Mouse (Mus musculus): ENCODE results near the gene Gpr22. TPM values are rescaled to one million over a fixed set of nuclear protein-coding genes. Genes with fewer than 3 reads are reported as not detected.

Gpr22 gene
- polyA plus RNA-seq (2015; fragmentation: Illumina TruSeq; extraction: RNeasy Lipid Tissue Mini Kit (QIAGEN cat#74804); ENCODE audit: low read depth, low replicate concordance) = 34.4 TPM

DNA sequence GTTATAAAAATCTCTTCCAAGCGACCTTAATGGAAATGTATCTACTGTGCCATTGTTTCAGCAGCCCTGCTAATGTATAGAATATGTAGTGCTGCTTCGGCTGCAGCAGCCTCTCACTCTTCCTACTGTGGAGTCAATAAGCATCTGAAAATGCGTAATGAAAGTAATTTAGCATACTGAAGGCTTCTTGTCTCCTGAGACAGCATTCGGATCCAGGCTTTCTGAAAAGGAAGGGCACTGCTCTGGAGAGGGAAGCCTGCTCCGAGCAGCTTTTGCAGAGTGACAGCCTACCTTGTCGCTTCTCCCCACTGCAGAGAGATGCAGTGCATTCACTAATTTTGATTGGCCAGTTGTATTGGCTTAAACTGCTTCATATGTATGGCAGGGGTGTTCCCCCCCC is at the start of gene Gpr22:
TSS of gene Gpr22 (minus strand) at position 348 of the 400 bp plus-strand sequence.

Other genes starting within 250 kb of the Gpr22 start
- 12.7 TPM for gene Cbll1, start 214.3 kb downstream of the Gpr22 start, polyA plus RNA-seq (2015; fragmentation: Illumina TruSeq; extraction: RNeasy Lipid Tissue Mini Kit (QIAGEN cat#74804); ENCODE audit: low read depth, low replicate concordance)
- gene Slc26a4, start 154.0 kb downstream of the Gpr22 start, polyA plus RNA-seq (2015; fragmentation: Illumina TruSeq; extraction: RNeasy Lipid Tissue Mini Kit (QIAGEN cat#74804); ENCODE audit: low read depth, low replicate concordance) = 1.8 TPM
- 77.0 TPM for gene Bcap29, start 79.3 kb downstream of the Gpr22 start, polyA plus RNA-seq (2015; fragmentation: Illumina TruSeq; extraction: RNeasy Lipid Tissue Mini Kit (QIAGEN cat#74804); ENCODE audit: low read depth, low replicate concordance)
- 11.5 TPM for gene Dus4l, start 59.1 kb downstream of the Gpr22 start, polyA plus RNA-seq (2015; fragmentation: Illumina TruSeq; extraction: RNeasy Lipid Tissue Mini Kit (QIAGEN cat#74804); ENCODE audit: low read depth, low replicate concordance)
- 47.3 TPM for gene Cog5, start 59.1 kb downstream of the Gpr22 start, polyA plus RNA-seq (2015; fragmentation: Illumina TruSeq; extraction: RNeasy Lipid Tissue Mini Kit (QIAGEN cat#74804); ENCODE audit: low read depth, low replicate concordance)
- gene Hbp1, start 236.6 kb upstream of the Gpr22 start, polyA plus RNA-seq (2015; fragmentation: Illumina TruSeq; extraction: RNeasy Lipid Tissue Mini Kit (QIAGEN cat#74804); ENCODE audit: low read depth, low replicate concordance) = 30.8 TPM